Mouse (Mus musculus): Measurements from ENCODE around the gene Ric1.
A peak's percentile ranks its signal among the peaks of the same experiment; 100 is the strongest.

The Ric1 gene

DNA sequence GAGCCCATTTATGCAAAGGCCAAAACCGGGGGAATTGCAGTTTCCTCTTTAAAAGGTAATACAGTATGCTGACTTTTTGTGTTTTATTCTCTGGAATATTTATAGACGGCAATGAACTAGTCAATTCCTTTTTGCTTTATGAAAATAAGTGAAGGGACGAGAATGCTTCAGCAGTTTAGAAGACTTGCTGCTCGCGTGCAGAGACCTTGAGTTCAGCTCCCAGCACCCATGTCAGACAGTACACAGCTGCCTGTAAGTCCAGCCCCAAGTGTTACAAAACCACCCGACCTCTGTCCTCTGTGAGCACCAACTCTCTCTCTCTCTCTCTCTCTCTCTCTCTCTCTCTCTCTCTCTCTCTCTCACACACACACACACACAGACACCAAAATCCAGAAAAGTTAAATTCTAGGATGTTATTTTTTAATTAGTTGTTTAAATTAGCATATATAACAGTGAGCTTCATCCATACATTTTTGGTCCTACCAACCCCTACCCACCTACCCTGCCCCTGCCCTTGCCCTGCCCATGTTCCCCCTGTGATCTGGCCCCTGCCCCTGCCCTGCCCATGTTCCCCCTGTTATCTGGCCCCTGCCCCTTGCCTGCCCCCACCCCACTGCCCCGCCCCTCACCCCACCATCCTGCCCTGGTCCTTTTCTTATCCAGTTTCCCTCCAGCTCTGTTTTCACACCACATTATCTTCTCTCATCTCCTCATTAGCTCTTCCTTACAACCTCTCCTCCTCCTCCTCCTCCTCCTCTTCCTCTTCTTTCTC is 25.1 kb upstream of the Ric1 start:
- no peak for DNase-seq (ENCODE audit: extremely low spot score, low read depth, low spot score)

DNA sequence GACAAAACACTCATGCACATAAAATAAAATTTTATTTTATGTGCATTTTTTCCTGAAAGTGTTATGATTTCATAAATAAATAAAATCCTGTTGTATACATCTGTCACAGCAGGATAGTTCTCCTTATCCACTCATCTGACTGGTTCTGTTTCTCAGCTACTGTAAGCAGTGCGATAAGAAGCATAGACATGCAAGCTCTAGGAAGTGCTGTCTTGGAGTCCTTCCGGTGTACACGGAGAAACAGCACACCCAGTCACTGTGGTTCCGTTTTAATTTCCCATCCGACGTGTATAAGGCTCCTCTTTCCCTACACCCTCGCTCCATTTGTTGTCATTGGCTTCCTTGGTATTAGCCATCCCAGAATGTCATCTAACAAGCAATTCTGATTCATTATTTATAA is 24.2 kb upstream of the Ric1 start:
- no peak for DNase-seq (ENCODE audit: extremely low spot score, low read depth, low spot score)

- no peak for DNase-seq (ENCODE audit: extremely low spot score, low read depth, low spot score)
Measured at GRCm38 (mm10) chr19:29498842-29499456, 23.1 kb upstream of the Ric1 start.

DNA sequence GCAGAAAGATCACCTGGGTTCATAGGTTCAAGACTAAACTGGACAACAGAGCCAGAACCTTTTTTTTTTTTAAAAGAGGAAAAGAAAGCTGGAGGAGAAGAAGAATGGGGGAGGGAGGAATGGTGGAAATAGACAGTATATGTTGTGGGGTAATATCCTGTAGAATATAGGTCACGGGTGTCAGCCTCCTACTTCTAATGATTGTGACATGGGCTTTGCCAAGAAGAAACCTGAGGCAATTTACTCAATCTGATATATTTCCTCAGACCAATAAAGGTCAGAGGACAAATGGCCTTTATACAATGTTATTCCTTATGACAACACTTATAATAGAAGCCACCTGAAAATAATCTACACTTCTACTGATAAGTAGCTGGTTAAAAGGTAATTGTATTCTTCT is 21.7 kb upstream of the Ric1 start:
- DNase-seq (ENCODE audit: extremely low spot score, low read depth, low spot score), result no peak

- DNase-seq (ENCODE audit: extremely low spot score, low read depth, low spot score), result peak; percentile 22
Measured at GRCm38 (mm10) chr19:29501106-29501505, 21.0 kb upstream of the Ric1 start.

- peak; percentile 39 for DNase-seq (ENCODE audit: extremely low spot score, low read depth, low spot score)
Measured at GRCm38 (mm10) chr19:29501507-29501906, 20.6 kb upstream of the Ric1 start.

DNA sequence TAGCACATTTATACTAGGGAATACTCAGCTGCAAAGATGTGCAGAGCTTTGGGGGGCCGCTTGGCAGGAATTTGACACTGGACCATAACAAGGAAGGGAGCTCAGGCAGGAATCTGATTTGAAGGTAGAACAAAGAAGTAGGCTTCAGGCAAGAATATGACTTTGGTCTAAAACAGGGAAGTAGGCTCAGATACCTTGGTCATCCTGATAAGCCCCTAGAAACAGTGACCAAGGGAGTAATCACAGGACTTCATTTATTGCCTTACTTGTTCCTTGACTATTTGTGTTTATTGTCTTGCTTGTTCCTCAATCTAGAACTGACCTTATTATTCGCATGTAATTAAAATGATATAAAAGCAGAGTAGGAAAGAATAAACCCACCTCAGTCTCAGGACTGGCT is 18.0 kb upstream of the Ric1 start:
- DNase-seq (ENCODE audit: extremely low spot score, low read depth, low spot score), result no peak

- DNase-seq (ENCODE audit: extremely low spot score, low read depth, low spot score), result no peak
Measured at GRCm38 (mm10) chr19:29505617-29506016, 16.5 kb upstream of the Ric1 start.

DNA sequence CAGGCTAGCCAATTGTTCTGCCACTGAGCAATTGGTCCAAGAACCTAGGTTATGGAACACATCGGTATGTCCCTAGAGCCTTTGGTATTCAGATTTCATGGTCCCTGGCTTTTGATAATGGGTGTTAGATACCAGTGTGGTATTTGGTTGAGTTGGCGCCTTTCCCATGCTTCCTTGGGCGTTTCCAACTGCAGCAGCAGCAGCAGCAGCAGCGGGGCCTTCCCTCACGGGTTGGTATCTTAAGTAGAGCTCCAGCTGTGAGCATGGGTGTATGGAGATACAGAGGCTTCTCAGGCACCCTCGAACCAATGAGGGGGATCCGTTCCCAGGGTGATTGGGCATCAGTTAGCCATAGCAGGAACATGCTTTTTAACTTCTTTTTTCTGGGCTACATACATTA is 13.9 kb upstream of the Ric1 start:
- DNase-seq (ENCODE audit: extremely low spot score, low read depth, low spot score), result no peak

- no peak for DNase-seq (ENCODE audit: extremely low spot score, low read depth, low spot score)
Measured at GRCm38 (mm10) chr19:29509857-29510256, 12.2 kb upstream of the Ric1 start.

DNA sequence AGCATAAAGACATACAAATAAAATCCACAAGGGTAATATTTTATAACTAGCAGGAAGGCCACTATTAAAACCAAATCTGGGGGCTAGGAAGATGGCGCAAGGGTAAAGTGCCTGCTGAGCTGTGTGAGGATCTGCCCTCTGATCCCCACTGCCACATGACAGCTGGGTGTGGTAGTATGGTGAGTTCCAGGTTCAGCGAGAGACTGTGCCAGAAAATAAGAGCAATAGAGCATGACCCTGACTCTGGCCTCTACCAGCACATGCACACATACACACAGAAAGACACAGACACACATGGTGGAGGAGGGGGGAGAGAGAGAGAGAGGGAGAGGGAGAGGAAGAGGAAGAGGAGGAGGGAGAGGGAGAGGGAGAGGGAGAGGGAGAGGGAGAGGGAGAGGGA is 10.3 kb upstream of the Ric1 start:
- DNase-seq (ENCODE audit: extremely low spot score, low read depth, low spot score), result no peak

- no peak for DNase-seq (ENCODE audit: extremely low spot score, low read depth, low spot score)
Measured at GRCm38 (mm10) chr19:29513111-29513766, 8.8 kb upstream of the Ric1 start.

- DNase-seq (ENCODE audit: extremely low spot score, low read depth, low spot score), result no peak
Measured at GRCm38 (mm10) chr19:29514130-29514529, 8.0 kb upstream of the Ric1 start.

DNA sequence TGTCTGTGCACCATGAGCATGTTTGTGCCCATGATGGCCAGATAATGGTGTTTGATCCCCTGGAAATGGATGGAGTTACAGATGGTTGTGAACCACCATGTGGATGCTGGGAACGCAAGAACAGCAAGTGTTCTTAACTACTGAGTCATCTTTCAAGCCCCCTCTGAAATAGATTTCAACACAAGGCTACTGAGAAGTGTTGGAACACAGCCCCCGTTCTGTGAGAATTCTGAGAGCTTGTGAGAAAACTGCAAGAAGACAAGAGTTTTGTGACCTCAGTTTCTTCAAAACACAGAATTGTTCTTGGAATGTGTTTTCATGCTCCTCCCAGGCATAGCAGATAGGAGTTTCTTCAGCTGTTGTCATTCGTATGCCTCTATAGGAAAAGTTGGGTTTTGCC is 6.7 kb upstream of the Ric1 start:
- no peak for DNase-seq (ENCODE audit: extremely low spot score, low read depth, low spot score)

DNA sequence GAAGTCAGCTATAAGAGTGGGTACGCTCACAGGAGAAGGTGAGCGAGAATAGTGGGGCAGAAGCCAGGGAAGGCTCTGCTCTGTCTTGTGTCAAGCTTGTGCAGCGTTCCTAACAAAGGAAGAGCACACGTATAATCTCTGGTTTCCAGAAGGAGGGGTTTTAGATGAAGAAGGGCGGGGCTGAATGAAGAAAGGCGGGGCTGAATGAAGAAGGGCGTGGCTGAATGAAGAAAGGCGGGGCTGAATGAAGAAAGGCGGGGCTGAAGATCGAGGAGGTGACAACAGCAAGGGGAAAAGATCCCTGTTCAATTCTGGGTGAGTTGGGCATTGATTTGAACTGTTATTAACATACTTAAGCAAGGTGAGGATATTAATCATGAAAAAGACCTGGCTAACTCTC is 6.1 kb upstream of the Ric1 start:
- DNase-seq (ENCODE audit: extremely low spot score, low read depth, low spot score), result no peak

DNA sequence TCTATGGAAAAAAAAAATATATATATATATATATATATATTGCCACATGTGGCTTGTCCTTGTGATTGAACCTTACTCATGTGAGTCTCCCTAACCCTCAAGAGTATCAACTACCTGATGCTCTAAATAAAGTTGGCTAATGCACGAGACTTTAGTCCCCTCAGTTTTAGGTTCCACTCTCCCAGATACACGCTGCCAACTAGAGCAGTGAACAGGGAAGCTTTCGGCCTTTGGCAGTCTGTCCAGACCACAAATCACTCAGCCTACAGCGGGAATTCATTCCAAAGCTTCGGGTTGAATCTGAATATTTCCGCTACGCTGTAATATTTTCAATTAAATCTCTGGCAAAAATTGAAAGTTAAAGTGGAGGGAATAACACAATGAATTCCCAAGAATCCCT is 3.7 kb upstream of the Ric1 start:
- DNase-seq (ENCODE audit: extremely low spot score, low read depth, low spot score), result no peak

DNA sequence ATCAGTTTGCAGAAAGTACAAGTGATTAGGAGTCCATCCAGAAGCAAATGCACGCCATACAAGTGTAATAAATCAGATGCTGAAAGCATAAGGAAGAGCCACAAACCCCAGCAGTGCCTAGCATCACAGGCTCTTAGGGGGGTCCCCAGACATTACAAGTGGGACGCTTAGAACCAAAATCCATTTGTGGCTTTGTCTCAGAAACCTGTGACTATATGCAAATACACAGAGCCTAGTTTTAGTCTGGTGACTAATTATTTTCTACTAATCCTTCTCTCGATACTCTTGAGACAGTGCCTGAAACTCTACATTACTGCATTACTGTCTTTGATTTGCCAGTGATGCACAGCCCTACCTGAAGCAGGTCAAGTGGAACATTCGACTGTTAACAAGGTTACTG is 3.2 kb upstream of the Ric1 start:
- DNase-seq (ENCODE audit: extremely low spot score, low read depth, low spot score), result no peak

DNA sequence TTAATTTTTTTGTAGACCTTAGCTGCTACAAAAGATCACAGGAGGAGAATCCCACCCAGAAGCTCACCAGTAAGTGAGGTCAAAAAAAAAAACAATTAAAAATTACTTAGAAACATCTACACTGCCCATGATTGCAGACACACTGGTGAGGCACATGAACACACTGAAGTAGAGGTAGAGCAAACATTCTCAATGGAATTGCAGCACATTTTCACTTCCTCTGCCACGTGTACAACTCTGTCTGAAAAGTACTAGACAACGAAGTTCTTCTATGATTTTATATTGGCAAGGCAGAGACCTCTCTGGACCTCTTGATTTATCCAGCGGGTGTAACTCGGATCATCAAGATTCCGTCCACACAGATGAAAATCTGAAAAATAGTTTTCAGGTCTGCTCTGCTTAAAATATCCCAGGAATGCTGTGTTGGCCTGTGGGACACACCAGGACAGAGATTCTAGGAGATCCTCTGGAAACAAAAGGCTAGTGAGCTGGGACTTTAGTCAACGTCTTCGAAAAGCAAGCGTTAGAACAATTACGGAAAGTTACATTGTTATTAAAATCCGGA is 1.0 kb upstream of the Ric1 start:
- no peak for DNase-seq (ENCODE audit: extremely low spot score, low read depth, low spot score)

GRCm38 (mm10) chr19:29522445-29523229 is 555 bp downstream of the Ric1 start:
- no peak for DNase-seq (ENCODE audit: extremely low spot score, low read depth, low spot score)

DNA sequence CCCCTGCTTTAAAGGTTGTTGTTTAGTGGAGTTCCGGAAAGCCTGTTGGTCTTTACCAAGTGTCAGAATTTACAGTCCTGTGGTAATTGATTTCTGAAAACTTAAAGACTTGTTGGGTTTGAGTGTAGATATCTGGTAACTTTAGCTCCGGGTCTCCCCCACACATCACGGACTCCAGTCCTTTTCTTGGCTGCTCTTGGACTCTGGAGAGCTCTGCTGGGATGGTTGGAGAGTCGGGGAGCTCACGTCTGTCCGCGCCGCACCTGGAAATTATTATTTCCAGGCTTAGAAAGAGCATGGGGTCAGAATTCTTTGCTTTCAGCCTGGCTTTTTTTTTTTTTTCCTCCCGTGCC is 1.1 kb downstream of the Ric1 start:
- peak; percentile 74 for DNase-seq (ENCODE audit: extremely low spot score, low read depth, low spot score)

GRCm38 (mm10) chr19:29523701-29524100 is 1.6 kb downstream of the Ric1 start:
- DNase-seq (ENCODE audit: extremely low spot score, low read depth, low spot score), result peak; percentile 24
